Comparison of ENCODE assay signal across 21 mouse cellular contexts in genomic region chr15:6950503-6950902, GRCm38 (mm10).
DNase-seq lines count a peak whose midpoint lies in the region; ATAC-seq and TF ChIP-seq lines count a peak whose summit lies in the region.
"Had no signal": no experiment of that assay in that cellular context is flagged by ENCODE, and none has a peak within 500 bp of the region (broad histone marks: within the 10 kb centered on the region; RNA-seq: fewer than 3 reads in every experiment).

No protein-coding gene starts in this region.

- no peak for ATAC-seq in heart, embryonic 11.5 days (replicated peaks; ENCODE audit: insufficient number of reproducible peaks, low FRiP score, low TSS enrichment)
- ATAC-seq: activated CD4-positive, CD25-positive, alpha-beta regulatory T cell, adult 4 months; CD4-positive, CD25-positive, alpha-beta regulatory T cell, adult 4 months; forebrain, embryonic 14.5 days; forebrain, embryonic 16.5 days had no signal

- no peak overlapping the region for H3K4me2 ChIP-seq in heart, embryonic 11.5 days
- H3K4me2 ChIP-seq in myocyte (ENCODE audit: low read depth), result no peak overlapping the region
- H3K4me2 ChIP-seq: embryonic facial prominence, embryonic 13.5 days; embryonic facial prominence, embryonic 15.5 days; forebrain, embryonic 12.5 days had no signal

- H3K4me1 ChIP-seq in heart, embryonic 11.5 days (ENCODE audit: control insufficient read depth, insufficient read depth, low read length), result no peaks in the 10 kb centered on the region
- H3K4me1 ChIP-seq: forebrain, embryonic 12.5 days had no signal

- H3K9me3 ChIP-seq in heart, embryonic 11.5 days (replicated peaks; ENCODE audit: control insufficient read depth, low read length), result no peaks in the 10 kb centered on the region
- H3K9me3 ChIP-seq: embryonic facial prominence, embryonic 13.5 days; embryonic facial prominence, embryonic 15.5 days; forebrain, embryonic 10.5 days; forebrain, embryonic 12.5 days; G1E had no signal

- no peak for TF ChIP-seq POLR2A in myocyte (IDR thresholded peaks at IDR 0.05; ENCODE audit: insufficient read length, low read depth)

- H3ac ChIP-seq in myocyte (ENCODE audit: control insufficient read depth, insufficient read length), result no peak overlapping the region

- H3K36me3 ChIP-seq in heart, embryonic 11.5 days (ENCODE audit: control insufficient read depth, insufficient read depth, low read length), result no peaks in the 10 kb centered on the region
- no peaks in the 10 kb centered on the region for H3K36me3 ChIP-seq in myocyte (ENCODE audit: control insufficient read depth, insufficient read depth)
- H3K36me3 ChIP-seq: embryonic facial prominence, embryonic 13.5 days; embryonic facial prominence, embryonic 15.5 days; forebrain, embryonic 10.5 days; forebrain, embryonic 12.5 days; G1E had no signal

- H3K27ac ChIP-seq in heart, embryonic 11.5 days (ENCODE audit: low read depth, low read length), result no peak overlapping the region
- H3K27ac ChIP-seq: embryonic facial prominence, embryonic 13.5 days; embryonic facial prominence, embryonic 15.5 days; forebrain, embryonic 10.5 days; forebrain, embryonic 12.5 days had no signal

- DNase-seq in heart, adult 11 months, result peak; percentile 76
- DNase-seq in 416B (ENCODE audit: low read depth), result peak; percentile 30
- no peak for DNase-seq in embryo, embryonic 10.5 days (ENCODE audit: low spot score)
- DNase-seq: adrenal gland, adult 8-10 months; adrenal gland, postnatal 14 days; cerebellum, adult 11-12 months; cerebellum, adult 9-10 months; embryo, embryonic 11 days had no signal

- WGBS in heart, embryonic 11.5 days (ENCODE audit: insufficient replicate concordance), result 86% methylated on average over 8 of the region's 8 CpGs

- no peak overlapping the region for H3K4me3 ChIP-seq in heart, embryonic 11.5 days (ENCODE audit: low read depth, low read length)
- no peak overlapping the region for H3K4me3 ChIP-seq in myocyte
- H3K4me3 ChIP-seq: embryonic facial prominence, embryonic 13.5 days; embryonic facial prominence, embryonic 15.5 days; erythroblast, embryonic 14.5 days; forebrain, embryonic 10.5 days; forebrain, embryonic 12.5 days had no signal

- no peaks in the 10 kb centered on the region for H3K79me2 ChIP-seq in myocyte (ENCODE audit: control insufficient read depth, insufficient read depth)

- H3K9ac ChIP-seq in heart, embryonic 11.5 days (ENCODE audit: low read depth, low read length), result no peak overlapping the region
- H3K9ac ChIP-seq: embryonic facial prominence, embryonic 13.5 days; embryonic facial prominence, embryonic 15.5 days; forebrain, embryonic 12.5 days had no signal

- H3K27me3 ChIP-seq in heart, embryonic 11.5 days (ENCODE audit: control insufficient read depth, insufficient read depth, low read length), result no peaks in the 10 kb centered on the region
- no peaks in the 10 kb centered on the region for H3K27me3 ChIP-seq in myocyte (ENCODE audit: control insufficient read depth, insufficient read depth, insufficient read length)
- H3K27me3 ChIP-seq: embryonic facial prominence, embryonic 13.5 days; embryonic facial prominence, embryonic 15.5 days; forebrain, embryonic 12.5 days; Patski had no signal

TF ChIP-seq in myocyte, 11 proteins besides CTCF, POLR2A, EP300 and RAD21:
- TF ChIP-seq REST (IDR thresholded peaks at IDR 0.05; ENCODE audit: insufficient read depth, insufficient read length), result no peak
- TF ChIP-seq TCF3 (IDR thresholded peaks at IDR 0.05; ENCODE audit: insufficient read length, low read depth), result peak; percentile 73
- TF ChIP-seq E2F4 (IDR thresholded peaks at IDR 0.05; ENCODE audit: insufficient read depth), result no peak
- no peak for TF ChIP-seq POLR2AphosphoS2 (IDR thresholded peaks at IDR 0.05; ENCODE audit: insufficient read length, low read depth)
- peak; percentile 79 for TF ChIP-seq TCF12 (IDR thresholded peaks at IDR 0.05; ENCODE audit: insufficient read depth, poor library complexity, severe bottlenecking)
- no peak for TF ChIP-seq USF1 (IDR thresholded peaks at IDR 0.05; ENCODE audit: low read depth)
- no peak for TF ChIP-seq SRF (IDR thresholded peaks at IDR 0.05; ENCODE audit: control insufficient read depth, insufficient read length, low read depth)
- TF ChIP-seq MYOG (IDR thresholded peaks at IDR 0.05; ENCODE audit: control insufficient read depth in 1 of 3, insufficient read depth in 1 of 3, insufficient read length in 2 of 3, low read depth in 2 of 3), result peak; percentile 62 to 94 (median 86)
- no peak for TF ChIP-seq MAX (IDR thresholded peaks at IDR 0.05; ENCODE audit: low read depth)
- peak in 2 of 3 experiments; percentile 82 for TF ChIP-seq MYOD1 (IDR thresholded peaks at IDR 0.05; ENCODE audit: control insufficient read depth in 1 of 3, insufficient read length in 2 of 3, low read depth in 2 of 3)
- 0 out of 2 replicates have a peak, but pooled peaks have one; percentile 30 for TF ChIP-seq CEBPB (IDR thresholded peaks at IDR 0.05; ENCODE audit: insufficient read depth, poor library complexity, severe bottlenecking)
